Mouse (Mus musculus): ENCODE results near the gene Cd59a.

Cd59a gene

GRCm38 (mm10) chr2:104135920-104136319 lies 40.3 kb downstream of the Cd59a start:
- DNase-seq (ENCODE audit: low spot score in 2 of 2), result no peak

DNA sequence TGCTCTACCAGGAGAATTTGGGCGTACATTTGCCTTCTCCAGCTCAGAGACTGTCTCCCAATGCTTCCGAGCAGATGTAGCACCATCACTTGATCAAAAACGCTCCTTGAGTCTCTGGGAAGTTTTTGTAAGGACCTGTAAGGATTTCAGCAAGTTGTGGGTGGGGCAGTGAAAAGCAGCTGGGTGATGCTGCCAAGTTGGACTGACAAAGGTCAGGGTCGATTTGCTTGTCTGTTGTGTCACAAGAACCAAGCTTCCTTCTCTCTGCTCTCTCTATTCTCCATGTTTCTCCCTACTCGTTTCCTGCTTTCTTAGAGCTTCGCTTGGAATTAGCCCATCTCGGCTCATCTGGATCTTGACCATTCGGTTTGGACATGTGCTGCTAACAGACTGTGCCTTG lies 46.5 kb downstream of the Cd59a start:
- DNase-seq (ENCODE audit: low spot score in 2 of 2), result no peak

GRCm38 (mm10) chr2:104144004-104144403 lies 48.4 kb downstream of the Cd59a start:
- no peak for DNase-seq (ENCODE audit: low spot score in 2 of 2)

GRCm38 (mm10) chr2:104145983-104146382 lies 50.4 kb downstream of the Cd59a start:
- DNase-seq (ENCODE audit: low spot score in 2 of 2), result no peak

- DNase-seq (ENCODE audit: low spot score in 2 of 2), result no peak
Measured at GRCm38 (mm10) chr2:104147910-104148561, 52.4 kb downstream of the Cd59a start.

DNA sequence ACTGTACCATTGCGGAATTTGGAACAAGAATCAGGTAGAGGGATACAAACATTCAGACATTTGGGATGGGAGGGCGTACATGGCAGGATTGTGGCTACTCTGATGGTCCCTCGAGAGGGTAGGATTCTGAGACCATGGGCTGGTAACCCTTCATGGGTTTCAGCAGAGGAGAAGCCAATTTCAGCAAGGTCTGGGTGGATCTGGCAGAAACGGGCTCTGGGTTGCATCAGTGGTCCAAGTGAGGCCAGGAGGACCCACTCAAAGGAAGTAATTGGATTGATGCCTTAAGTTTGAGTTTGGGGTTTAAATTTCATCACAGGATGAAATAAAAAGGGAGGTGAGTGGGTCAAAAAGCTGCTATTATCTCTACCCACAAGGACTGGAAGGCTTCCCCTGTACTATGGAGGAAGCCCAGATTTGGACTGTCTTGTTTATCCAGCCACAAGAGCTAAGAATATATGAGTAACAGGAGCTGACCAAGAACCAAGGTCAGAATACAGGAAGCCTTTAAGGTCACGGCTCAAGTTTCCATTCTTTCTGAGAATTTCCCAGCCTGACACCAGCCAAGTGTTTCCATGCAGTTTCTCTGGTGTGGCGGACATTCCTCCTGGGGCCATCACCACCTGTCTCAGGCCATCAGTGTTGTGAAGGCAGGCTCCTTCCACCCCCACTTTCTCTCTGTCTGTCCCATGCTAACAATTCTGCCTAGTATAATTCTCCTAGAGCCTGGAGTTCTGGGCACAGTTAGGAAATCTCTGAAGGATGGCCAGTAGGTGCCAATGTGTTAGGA lies 55.2 kb downstream of the Cd59a start:
- no peak for DNase-seq (ENCODE audit: low spot score in 2 of 2)

DNA sequence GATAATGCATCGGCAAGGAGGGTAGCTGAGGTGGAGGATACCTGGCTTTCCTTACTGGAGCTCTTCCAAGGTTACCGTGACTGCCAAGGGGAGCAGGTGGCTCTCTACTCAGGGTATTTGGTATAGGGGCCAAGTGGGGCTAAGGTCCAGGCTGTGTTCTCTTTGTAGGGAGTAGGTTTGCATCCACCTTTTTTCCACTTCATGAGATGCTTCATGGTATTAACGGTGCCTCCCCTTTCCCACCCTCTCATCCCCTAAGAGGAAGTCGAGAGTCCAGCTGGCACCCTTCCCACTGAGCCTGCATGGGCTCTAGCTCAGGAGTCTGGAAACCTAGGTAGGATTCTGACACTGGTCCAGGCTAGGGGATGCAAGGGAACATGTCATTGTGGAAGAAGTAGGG lies 57.7 kb downstream of the Cd59a start:
- no peak for DNase-seq (ENCODE audit: low spot score in 2 of 2)

GRCm38 (mm10) chr2:104153876-104154275 lies 58.3 kb downstream of the Cd59a start:
- no peak for DNase-seq (ENCODE audit: low spot score in 2 of 2)

DNA sequence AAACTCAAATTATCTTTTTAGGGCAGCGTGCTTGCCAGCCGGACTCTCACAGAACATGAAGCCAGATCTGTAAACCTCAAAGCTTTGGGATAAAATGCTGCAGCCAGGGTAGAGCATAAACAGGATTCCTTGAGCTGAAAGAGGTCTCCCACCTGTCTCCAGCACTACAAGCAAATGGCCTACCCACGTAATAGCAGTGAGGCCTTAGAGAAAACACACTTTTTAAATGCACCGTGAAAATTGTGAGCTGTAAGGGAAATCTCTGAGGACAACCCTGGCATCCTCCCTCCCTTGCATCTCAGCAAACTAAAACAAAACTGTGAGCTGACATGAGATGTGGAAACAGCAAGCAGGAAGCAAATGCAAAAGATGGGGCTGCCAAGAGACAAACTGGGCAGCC lies 62.2 kb downstream of the Cd59a start:
- DNase-seq (ENCODE audit: low spot score in 2 of 2), result no peak

DNA sequence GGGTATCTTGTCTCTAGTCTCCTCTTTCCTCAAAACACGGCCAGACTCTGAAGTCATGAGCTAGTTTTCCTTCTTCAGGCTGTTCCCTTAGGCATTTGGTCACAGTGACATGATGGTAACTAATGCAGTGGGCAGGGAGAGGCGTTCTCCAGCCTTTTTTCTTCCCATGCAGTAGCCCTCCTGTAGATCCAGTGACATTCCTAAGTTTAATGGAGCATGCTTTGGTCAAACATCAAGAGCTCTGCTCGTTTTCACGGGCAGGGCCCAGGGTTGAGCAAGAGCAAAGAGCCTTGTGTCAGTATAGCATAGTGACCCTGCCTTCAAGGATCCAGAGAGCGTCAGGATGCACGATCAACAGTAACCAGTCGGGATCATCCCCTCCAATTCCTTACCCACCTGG lies 67.8 kb downstream of the Cd59a start:
- DNase-seq (ENCODE audit: low spot score in 2 of 2), result no peak

GRCm38 (mm10) chr2:104163978-104164487 lies 68.4 kb downstream of the Cd59a start:
- no peak for DNase-seq (ENCODE audit: low spot score in 2 of 2)
